Mouse (Mus musculus) ES-E14 (cell line): Measurements from ENCODE around the gene Mad1l1. TPM values are rescaled to one million over a fixed set of nuclear protein-coding genes. Genes with fewer than 3 reads are reported as not detected.
A peak's percentile ranks its signal among the peaks of the same experiment; 100 is the strongest.
"Not testable (repeated sequence)": the region's sequence is repeated elsewhere in the genome, so short reads cannot be mapped to it uniquely, and the experiment has no call there.

ENCODE experiments used
- DNase-seq: peaks from one replicate; pipeline ENCODE4 v3.0.0-alpha.2; 2013; ENCODE audit warnings: low read depth, low spot score
- H3K27ac ChIP-seq: 2 replicates; pipeline ENCODE4 v1.5.1; 2012; ENCODE audit warnings: low read depth, mild to moderate bottlenecking, low read length, moderate library complexity, mixed read lengths; ENCODE audit not compliant: poor library complexity, insufficient read depth, severe bottlenecking
- H3K36me3 ChIP-seq: 2 replicates; pipeline ENCODE4 v1.6.1; 2012; ENCODE audit warnings: mild to moderate bottlenecking, low read length, moderate library complexity, mixed read lengths; ENCODE audit not compliant: control insufficient read depth, poor library complexity, insufficient read depth, severe bottlenecking
- H3K4me1 ChIP-seq, 2 experiments: fragments of 150-350 bp in 1 of 2; sonication (generic) in 1 of 2; 2 replicates each; pipeline ENCODE4 v1.6.1; 2012; ENCODE audit warnings: low read length in 2 of 2, mild to moderate bottlenecking in 1 of 2, mixed read lengths in 1 of 2; ENCODE audit not compliant: control insufficient read depth in 2 of 2, insufficient read depth in 2 of 2, poor library complexity in 1 of 2
- H3K4me3 ChIP-seq, 2 experiments: fragments of 150-350 bp in 1 of 2; sonication (generic) in 1 of 2; 2 replicates each; pipeline ENCODE4 v1.5.1; 2012; ENCODE audit warnings: low read length in 2 of 2, low read depth in 1 of 2, mild to moderate bottlenecking in 1 of 2, mixed read lengths in 1 of 2; ENCODE audit not compliant: insufficient read depth in 1 of 2, poor library complexity in 1 of 2, severe bottlenecking in 1 of 2
- H3K9ac ChIP-seq: 2 replicates; pipeline ENCODE4 v1.6.1; 2012; ENCODE audit warnings: low read depth, mild to moderate bottlenecking, low read length, mixed read lengths; ENCODE audit not compliant: poor library complexity, insufficient read depth, severe bottlenecking
- H3K9me3 ChIP-seq: fragments of 150-350 bp; sonication (generic); 2 replicates; pipeline ENCODE4 v1.6.1; 2012; ENCODE audit warnings: low read depth, mild to moderate bottlenecking, low read length; ENCODE audit not compliant: control insufficient read depth, insufficient read depth
- CHD2 ChIP-seq: IDR thresholded peaks from 2 replicates; pipeline ENCODE4 v1.6.1; 2014; ENCODE audit warnings: mild to moderate bottlenecking, low read depth, low read length, inconsistent platforms
- HCFC1 ChIP-seq: IDR thresholded peaks from 2 replicates; pipeline ENCODE4 v1.6.1; 2012; ENCODE audit warnings: low read length, inconsistent platforms, borderline replicate concordance; ENCODE audit not compliant: insufficient read depth
- MAFK ChIP-seq: IDR thresholded peaks from 2 replicates; pipeline ENCODE4 v1.6.1; 2014; ENCODE audit warnings: mild to moderate bottlenecking, low read depth, low read length, inconsistent platforms; ENCODE audit not compliant: insufficient read depth
- ZC3H11A ChIP-seq: IDR thresholded peaks from 2 replicates; pipeline ENCODE4 v1.6.1; 2012; ENCODE audit warnings: low read depth, mild to moderate bottlenecking, inconsistent platforms, low read length, borderline replicate concordance
- ZNF384 ChIP-seq: IDR thresholded peaks from 2 replicates; pipeline ENCODE4 v1.6.1; 2012; ENCODE audit warnings: low read depth, low read length, inconsistent platforms
- in situ Hi-C, 2 experiments: fragments of 600-800 bp; cut with MboI; formaldehyde crosslinking; loops; one replicate each; pipeline ENCODE4 v1.15.1; 2025; ENCODE audit warnings: low sequenced_read_pairs in 2 of 2, inconsistent platforms in 1 of 2; ENCODE audit not compliant: unreplicated experiment in 2 of 2
- total RNA-seq: library from RNA; depleted of rRNA; stranded (reverse); fragments of 300-350 nt; gene quantifications from 2 replicates; pipeline ENCODE4 v1.2.3, GENCODE M21; 2012

Mad1l1 gene
- total RNA-seq, 1 experiment, result 47.2 TPM

DNA sequence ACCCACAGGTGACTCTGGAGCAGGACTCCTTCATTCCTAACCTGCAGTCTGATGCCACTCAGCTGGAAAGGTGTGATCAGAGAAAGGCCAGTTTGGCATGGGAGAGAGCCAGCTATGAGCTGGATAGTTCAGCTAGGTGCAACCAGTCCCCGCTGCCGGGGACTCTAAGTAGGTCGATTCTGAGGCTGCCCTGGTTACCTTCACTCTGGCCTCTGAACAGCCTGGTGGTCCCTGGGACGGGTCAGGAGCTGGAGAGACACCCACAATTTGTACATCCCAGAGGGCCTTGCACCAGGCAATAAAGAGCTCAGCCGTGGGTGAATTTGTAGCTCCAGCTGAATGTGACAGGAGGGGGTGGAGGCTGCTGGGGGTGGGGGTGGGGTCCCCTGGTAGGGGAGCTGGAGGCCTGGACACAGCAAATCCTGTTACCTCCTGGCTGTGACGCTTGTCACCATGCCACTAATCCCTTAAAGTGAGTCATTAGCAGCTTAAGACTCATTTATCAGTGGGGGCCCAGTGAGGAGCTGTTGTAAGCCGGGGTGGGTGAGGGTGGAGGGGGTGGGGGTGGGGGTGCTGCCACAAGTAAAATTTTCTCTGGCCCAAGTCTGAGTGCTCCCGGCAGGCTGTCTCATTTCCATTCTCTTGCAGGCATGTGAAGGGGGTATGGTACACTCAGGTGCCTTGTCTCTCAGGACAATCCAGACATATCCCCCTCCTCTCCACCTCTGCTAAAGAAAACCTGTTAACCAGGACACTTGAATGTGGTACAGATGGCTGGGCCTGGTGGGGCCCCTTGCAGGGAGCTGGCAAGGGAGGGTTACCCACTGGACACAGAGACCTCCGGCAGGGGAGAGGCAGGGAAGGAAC is 313.5 kb downstream of the Mad1l1 start:
- Histone ChIP-seq H3K9me3 (no peaks in the 10 kb centered on the region), H3K36me3 (peaks cover 4% of the 10 kb centered on the region; the same call in 1 of the 2 replicates), H3K4me1 (no peaks in the 10 kb centered on the region; a peak in 1 of 4 replicates), H3K27ac (no peak overlapping the region), H3K4me3 (no peak overlapping the region), H3K9ac (no peak overlapping the region)
- DNase-seq, result no peak
- in situ Hi-C loops, result no loop called here
- TF ChIP-seq ZNF384 (no peak), CHD2 (no peak), MAFK (no peak), ZC3H11A (no peak), HCFC1 (no peak)

DNA sequence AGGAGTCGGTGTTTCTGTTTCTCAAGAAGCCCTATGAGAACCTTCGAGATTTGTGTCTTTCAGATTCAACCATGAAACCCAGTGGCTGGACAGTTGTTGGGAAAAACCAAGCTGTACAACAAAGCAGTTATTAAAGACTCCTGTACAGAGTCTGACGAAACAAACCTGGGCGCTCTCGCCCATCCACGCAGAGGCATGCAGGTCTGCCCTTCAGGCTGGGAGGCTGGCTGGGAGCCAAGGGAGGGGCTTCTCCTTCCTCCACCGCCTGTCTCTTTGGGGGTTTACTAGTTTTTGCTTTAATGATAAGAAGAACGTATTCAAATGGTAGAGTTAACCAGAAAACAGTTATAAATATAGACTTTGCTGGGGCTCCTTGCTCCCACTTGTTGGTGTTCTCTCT is 314.5 kb downstream of the Mad1l1 start:
- peaks cover 4% of the 10 kb centered on the region; the same call in 1 of the 2 replicates for H3K36me3 ChIP-seq
- DNase-seq, result no peak
- TF ChIP-seq ZNF384 (no peak), CHD2 (no peak), ZC3H11A (no peak), HCFC1 (no peak), MAFK (no peak)
- H3K27ac ChIP-seq, result no peak overlapping the region
- in situ Hi-C loops, result no loop called here
- H3K4me1 ChIP-seq, result peaks cover 0 to 2% of the 10 kb centered on the region in 2 experiments; a peak in 1 of 4 replicates
- no peak overlapping the region for H3K9ac ChIP-seq
- H3K4me3 ChIP-seq, result no peak overlapping the region
- H3K9me3 ChIP-seq, result no peaks in the 10 kb centered on the region

DNA sequence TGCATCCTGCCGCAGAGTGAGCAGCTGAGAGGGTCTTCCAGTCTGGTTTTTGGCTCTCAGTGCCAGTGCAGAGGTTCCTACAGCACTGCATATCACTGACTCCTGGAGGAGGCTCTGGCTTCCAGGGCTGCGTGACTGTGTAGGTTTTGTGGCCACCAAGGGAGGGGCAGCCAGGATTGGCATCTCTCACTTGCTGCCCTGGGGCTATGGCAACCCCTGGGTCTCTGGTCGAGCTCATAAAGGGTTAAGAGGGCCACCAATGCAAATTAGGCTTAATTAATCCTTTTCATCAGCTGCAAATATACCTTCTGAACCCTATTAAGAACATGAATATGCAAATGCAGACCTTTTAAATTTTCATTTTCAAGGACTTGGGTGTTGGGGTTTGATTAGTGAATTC is 318.8 kb downstream of the Mad1l1 start:
- no peak for TF ChIP-seq ZC3H11A
- TF ChIP-seq CHD2, result no peak
- no peak for TF ChIP-seq MAFK
- TF ChIP-seq ZNF384, result no peak
- TF ChIP-seq HCFC1, result no peak
- Histone ChIP-seq H3K9ac (no peak overlapping the region; the same call in 1 of the 2 replicates), H3K4me1 (peaks cover 0 to 10% of the 10 kb centered on the region in 2 experiments; a peak in 1 of 4 replicates), H3K36me3 (no peaks in the 10 kb centered on the region), H3K27ac (no peak overlapping the region), H3K4me3 (peak overlapping the region in 1 of 2 experiments; percentile 29; a peak in 1 of 4 replicates), H3K9me3 (no peaks in the 10 kb centered on the region)
- in situ Hi-C loops, result no loop called here
- DNase-seq, result no peak

DNA sequence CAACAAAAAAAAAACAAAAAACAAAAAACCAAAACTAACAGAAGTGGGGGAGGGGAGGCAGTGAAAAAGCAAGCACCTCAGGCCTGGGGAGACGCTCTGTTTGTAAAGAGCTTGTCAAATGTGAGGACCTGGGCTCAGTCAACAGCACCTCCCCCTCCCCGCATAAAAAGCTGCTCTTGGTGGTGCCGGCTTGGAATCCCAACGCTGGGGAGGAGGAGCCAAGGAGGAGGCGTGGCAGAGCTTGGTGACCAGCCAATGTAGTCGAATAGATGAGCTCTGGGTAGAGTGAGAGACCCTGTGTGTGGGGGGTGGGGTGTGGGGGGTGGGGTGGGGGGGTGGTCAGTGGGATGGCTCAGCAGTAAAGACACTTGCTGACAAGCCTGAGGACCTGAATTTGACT is 322.4 kb downstream of the Mad1l1 start:
- DNase-seq, result peak; percentile 37
- no peak overlapping the region for H3K27ac ChIP-seq
- no peak overlapping the region for H3K9ac ChIP-seq
- no peak overlapping the region for H3K4me3 ChIP-seq
- no peaks in the 10 kb centered on the region for H3K36me3 ChIP-seq
- peaks cover 0 to 12% of the 10 kb centered on the region in 2 experiments; a peak in 1 of 4 replicates for H3K4me1 ChIP-seq
- in situ Hi-C loops, result no loop called here
- no peak for TF ChIP-seq HCFC1
- TF ChIP-seq CHD2, result no peak
- TF ChIP-seq MAFK, result no peak
- no peak for TF ChIP-seq ZNF384
- no peak for TF ChIP-seq ZC3H11A
- H3K9me3 ChIP-seq, result no peaks in the 10 kb centered on the region

DNA sequence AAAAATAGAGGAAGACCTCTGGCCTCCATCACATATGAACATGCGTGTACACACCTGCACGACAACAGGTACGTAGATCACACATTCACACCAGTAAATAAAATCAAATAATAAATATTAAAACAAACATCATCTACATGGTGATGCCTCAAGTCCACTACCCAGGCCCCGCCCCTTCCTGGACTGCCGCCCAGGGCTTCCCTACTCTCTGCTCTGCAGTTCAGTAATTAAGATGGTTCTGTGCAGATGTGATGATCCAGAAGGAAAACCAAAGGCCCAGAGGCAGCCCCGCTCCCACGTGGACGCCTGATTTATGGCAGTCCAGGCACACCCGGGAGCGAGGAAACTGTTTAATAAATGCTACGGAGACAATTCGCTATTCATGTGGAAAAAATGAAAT is 323.0 kb downstream of the Mad1l1 start:
- H3K4me3 ChIP-seq, H3K36me3 ChIP-seq, H3K9ac ChIP-seq, H3K27ac ChIP-seq, H3K9me3 ChIP-seq, DNase-seq, in situ Hi-C loops: not testable (repeated sequence)
- H3K4me1 ChIP-seq, result peaks cover 0 to 12% of the 10 kb centered on the region in 2 experiments; a peak in 1 of 4 replicates
